Mouse (Mus musculus): ENCODE results near the gene Hoxc12. TPM values are rescaled to one million over a fixed set of nuclear protein-coding genes. Genes with fewer than 3 reads are reported as not detected.

Hoxc12 gene
- total RNA-seq, 2 experiments from 2014 or later, result not detected

DNA sequence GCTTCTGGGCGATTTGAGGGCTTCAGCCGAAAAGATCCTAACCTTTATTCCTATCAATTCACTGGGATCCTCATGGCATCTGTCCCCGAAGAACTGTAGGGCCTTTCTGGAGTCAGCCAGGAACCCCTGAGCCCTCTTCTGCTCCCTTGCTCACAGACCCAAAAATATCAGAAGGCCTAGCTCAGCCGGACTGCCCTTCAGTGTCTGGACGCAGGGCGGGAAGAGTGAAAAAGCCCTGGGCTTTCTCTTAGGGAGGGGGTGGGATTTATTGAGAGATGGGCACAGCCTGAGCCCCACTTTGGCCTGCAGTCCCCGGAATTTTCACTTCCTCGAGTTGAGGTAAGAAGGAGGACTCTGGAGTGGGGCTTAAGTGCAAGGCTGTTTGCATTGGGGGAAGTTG, 26.7 kb downstream of the Hoxc12 start:
- intact Hi-C loops (cut with DNase I), result no loop called here
- DNase-seq (ENCODE audit: low spot score in 2 of 2), result no peak

DNA sequence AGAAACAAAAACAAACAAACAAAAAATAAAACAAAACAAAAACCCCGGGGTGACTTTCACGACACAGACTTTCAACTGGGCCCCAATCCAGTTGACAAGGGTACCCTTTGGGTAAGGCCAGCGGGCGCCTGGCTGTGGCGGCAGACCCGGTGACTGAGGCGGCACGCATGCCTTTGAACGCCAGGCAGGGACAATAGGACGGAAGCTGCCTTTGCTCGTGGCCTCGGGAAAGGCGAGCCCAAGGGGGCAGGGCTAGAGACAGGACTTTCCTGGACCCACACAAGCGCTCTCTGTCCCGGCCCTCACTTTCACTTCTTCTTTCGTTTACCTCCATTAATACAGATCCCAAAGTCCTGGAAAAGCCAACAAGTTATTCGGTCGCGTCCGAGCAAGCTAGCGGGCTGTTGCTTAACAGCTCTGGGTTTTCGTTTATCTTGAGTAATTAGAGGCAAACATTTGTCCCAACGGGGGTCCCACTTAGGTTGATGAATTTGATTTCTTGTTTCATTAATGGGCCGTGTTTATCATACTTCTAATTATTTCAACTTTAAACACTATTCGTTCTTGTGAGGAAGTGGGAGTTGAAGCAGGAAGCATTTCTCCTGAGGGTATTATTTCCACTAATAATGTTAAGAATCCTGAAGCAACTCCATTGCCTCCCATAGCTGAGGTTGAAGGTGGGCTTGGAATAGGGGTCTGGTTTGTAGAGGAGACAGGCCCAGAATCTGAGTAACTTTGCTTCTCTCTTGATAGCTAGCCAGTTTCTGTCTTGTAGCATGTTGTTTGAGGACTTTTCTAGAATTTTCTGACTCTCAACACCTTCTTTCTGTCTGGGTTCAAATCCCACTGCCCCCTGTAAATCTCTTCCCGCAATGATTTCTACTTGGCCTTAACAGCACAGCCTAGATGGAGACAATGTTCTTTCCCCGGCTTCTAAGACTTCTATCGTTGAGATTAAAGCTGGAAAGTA, 27.4 kb downstream of the Hoxc12 start:
- no peak for DNase-seq (ENCODE audit: low spot score in 2 of 2)
- intact Hi-C loops (cut with DNase I), result no loop called here

DNA sequence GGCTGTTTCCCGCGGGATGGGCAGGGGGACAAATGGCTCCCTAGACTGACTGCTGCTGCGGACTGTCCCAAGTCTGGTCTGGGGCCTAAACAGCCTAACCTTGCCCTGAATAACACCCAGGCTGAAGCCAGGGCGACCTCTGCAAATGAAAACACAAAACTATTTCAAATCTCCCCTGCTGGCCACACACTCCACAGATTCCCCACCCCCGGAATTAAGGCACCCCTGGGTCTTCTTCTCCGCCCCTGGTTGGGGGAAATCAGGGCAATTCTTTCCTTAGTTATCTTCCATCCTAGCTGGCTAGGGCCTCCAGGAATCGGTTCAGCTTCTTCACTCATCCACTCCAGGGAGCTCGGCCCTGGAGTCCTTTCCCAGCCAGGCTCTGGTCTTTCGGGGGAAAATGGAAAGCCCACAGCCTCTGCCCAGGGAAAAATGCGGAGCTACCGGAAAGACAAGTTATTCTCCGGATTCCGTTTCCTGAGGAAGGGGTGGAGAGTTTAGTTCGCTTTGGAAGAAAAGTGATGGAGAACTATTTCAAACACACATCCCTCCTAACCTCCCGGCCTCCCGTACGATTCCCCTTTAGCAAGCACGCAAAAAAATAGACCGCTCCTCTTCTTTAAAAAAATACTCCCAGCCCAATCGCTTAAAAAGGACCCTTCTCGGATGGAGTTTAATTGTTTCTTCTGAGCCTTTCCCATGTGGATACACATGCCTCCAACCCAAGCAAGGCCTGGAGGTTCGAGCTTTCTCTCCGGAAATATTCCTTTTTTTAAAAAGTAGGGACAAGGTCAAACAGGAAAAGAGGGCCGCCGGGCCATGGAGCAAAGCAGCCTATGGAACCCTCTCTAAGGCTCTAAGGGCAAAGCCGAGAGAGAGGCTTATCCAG, 28.7 kb downstream of the Hoxc12 start:
- intact Hi-C loops (cut with DNase I), result loop anchor here (5.0 kb wide), 1 partner anchor 62 kb away; no protein-coding TSS in a partner anchor
- no peak for DNase-seq (ENCODE audit: low spot score in 2 of 2)

DNA sequence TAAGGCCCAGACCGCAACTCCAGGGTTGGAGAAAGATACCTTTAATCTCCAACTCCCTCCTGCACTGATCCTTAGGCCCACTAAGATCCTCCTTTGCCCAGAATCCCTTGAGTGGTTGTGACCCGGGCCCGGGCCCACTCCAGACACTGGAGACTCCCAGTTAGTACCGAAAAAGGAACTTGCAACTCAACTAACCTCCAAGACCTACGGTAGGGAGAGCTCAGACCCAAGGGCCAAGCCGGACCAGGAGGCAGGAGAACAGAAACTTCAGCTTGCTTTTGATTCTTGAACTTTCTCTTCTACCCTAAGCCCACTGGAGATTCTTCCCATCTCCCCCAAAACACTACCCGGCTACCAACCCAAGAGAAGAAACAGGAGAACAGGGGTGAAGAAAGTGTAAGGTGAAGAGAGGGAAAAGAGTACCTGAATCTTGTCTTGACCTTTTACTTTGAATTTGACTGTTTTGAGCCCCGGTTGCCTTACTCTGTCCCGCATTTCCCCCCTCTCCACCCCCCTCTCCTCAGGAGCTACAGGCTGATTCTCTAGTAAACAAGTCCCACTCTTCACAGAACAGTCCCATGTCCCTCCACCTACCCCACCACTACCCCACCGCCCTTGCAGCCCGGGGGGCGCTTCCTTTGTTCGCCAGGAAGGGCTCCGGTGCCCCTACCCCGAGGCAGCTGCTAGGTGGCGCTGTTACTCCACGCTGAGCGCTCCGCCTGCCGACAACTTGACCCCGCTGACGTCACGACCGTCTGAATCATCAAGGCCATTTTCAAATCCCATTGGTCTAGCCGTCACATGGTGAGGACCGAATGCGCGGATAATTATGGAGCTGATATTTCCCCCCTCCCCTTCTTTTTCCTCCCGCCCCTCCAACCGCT, 29.6 kb downstream of the Hoxc12 start:
- DNase-seq (ENCODE audit: low spot score in 2 of 2), result no peak
- intact Hi-C loops (cut with DNase I), result loop anchor here (5.0 kb wide), 1 partner anchor 61 kb away; no protein-coding TSS in a partner anchor

DNA sequence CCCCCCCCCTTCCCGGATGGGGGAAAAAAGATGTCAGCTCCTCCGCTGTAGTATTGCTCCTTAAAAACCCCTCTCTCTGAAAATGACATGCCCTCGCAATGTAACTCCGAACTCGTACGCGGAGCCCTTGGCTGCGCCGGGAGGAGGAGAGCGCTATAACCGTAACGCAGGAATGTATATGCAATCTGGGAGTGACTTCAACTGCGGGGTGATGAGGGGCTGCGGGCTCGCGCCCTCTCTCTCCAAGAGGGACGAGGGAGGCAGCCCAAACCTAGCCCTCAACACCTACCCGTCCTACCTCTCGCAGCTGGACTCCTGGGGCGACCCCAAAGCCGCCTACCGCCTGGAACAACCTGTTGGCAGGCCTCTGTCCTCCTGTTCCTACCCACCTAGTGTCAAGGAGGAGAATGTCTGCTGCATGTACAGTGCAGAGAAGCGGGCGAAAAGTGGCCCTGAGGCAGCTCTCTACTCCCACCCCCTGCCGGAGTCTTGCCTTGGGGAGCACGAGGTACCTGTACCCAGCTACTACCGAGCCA, 30.3 kb downstream of the Hoxc12 start, which contains the start of gene Hoxc10:
TSS of gene Hoxc10 (plus strand) at position 21 of the 536 bp plus-strand sequence.
- intact Hi-C loops (cut with DNase I), result loop anchor here (5.0 kb wide), 1 partner anchor 60 kb away; no protein-coding TSS in a partner anchor

DNA sequence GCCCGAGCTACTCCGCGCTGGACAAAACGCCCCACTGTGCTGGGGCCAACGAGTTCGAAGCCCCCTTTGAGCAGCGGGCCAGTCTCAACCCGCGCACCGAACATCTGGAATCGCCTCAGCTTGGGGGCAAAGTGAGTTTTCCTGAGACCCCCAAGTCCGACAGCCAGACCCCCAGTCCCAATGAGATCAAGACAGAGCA, 30.7 kb downstream of the Hoxc12 start, which contains the start of gene Hoxc5:
TSS of gene Hoxc5 (plus strand) at position 132 of the 199 bp plus-strand sequence.
- intact Hi-C loops (cut with DNase I), result loop anchor here (5.0 kb wide), 1 partner anchor 60 kb away; no protein-coding TSS in a partner anchor
- no peak for DNase-seq (ENCODE audit: low spot score in 2 of 2)

More for the DNA sequence above, 30.3 kb downstream of the Hoxc12 start, which contains the start of gene Hoxc10:
- no peak for DNase-seq (ENCODE audit: low spot score in 2 of 2)

DNA sequence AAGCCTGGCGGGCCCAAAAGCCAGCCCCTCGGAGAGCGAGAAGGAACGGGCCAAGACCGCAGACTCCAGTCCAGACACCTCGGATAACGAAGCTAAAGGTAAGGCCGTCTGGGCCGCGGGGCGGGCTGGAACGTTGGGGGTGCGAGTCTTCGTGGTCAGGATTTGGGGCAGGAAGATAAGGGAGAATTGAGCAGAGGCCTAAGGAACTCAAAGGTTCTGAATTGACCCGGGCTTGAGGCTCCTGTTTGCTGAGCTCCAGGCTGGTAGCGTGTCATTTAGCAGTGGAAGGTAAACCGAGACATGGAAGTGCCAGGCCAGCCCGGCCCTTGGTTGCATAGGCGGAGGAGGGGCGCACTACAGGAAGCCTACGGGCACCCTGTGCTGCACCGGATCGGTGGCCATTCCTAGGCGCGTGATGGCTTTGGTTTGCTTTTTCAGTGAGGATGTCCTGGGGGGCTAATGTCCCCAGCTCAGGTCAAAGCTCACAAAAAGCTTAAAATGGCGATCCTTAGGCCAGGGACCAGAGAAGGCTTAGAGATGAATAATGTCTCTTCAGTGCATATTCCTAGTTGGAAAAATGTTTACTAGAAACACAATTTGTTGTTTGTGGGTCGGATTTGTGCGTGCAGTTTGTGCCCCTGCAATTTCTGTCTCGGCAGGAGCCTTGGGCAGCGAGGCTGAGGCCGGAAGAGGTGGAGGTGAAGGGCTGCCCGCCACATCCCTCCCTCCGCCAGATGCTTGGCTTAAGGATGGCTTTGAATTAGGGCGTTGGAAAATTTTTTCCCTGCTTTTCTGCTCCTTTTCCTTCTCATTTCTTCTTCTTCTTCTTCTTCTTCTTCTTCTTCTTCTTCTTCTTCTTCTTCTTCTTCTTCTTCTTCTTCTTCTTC, 31.2 kb downstream of the Hoxc12 start:
- no peak for DNase-seq (ENCODE audit: low spot score in 2 of 2)
- intact Hi-C loops (cut with DNase I), result loop anchor here (5.0 kb wide), 1 partner anchor 60 kb away; no protein-coding TSS in a partner anchor

DNA sequence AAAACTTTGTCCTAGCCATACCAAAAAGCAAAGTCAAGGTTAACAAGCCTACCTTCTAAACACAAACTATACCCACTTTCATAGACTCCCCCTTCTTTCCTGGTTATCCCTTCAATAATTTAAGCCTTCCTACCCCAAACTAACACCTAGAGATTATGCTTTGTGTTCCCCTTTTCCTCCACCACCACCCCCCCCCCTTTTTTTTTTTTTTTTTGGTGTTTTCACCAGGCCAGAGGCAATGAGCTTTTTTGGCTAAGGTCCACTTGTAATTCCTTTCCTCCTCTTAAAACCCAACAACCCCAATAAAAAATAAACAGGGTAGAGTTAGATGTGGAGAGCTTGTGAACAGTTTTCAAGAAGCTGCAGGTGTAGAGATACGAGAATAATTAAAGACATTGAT, 32.7 kb downstream of the Hoxc12 start:
- intact Hi-C loops (cut with DNase I), result loop anchor here (5.0 kb wide), 1 partner anchor 58 kb away; no protein-coding TSS in a partner anchor
- DNase-seq (ENCODE audit: low spot score in 2 of 2), result no peak

DNA sequence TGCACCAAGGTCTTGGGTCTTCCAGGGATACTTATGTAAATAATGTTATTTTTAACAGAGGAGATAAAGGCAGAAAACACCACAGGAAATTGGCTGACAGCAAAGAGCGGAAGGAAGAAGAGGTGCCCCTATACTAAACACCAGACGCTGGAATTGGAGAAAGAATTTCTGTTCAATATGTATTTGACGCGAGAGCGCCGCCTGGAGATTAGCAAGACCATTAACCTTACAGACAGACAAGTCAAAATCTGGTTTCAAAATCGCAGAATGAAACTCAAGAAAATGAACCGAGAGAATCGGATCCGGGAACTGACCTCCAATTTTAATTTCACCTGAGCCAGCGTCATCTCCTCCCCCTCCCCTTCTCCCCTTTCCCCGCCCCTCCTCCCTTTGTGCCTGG, 34.2 kb downstream of the Hoxc12 start:
- no peak for DNase-seq (ENCODE audit: low spot score in 2 of 2)
- intact Hi-C loops (cut with DNase I), result loop anchor here (5.0 kb wide), 2 partner anchors 208 to 273 kb away; no protein-coding TSS in a partner anchor

DNA sequence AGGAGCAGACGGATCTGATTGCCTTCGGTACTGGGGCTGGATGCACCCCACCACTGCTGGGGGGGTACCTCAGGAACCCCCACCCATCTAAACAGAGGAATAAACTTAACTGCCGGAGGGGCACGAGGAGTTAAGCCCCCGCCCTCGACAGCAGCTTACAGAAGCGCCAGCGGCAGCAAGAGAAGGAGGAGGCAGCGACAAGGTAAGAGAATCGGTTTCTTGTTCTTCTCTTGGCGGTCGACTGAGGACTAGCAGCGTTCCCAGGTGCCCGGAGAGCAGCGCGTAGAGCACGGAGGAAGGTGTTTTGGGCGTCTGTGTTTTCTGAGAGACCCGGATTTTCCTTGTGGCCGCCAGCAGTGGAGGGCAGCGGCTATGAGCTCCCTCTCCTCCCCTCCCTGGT, 35.7 kb downstream of the Hoxc12 start:
- no peak for DNase-seq (ENCODE audit: low spot score in 2 of 2)
- intact Hi-C loops (cut with DNase I), result loop anchor here (5.0 kb wide), 2 partner anchors 210 to 275 kb away; no protein-coding TSS in a partner anchor

DNA sequence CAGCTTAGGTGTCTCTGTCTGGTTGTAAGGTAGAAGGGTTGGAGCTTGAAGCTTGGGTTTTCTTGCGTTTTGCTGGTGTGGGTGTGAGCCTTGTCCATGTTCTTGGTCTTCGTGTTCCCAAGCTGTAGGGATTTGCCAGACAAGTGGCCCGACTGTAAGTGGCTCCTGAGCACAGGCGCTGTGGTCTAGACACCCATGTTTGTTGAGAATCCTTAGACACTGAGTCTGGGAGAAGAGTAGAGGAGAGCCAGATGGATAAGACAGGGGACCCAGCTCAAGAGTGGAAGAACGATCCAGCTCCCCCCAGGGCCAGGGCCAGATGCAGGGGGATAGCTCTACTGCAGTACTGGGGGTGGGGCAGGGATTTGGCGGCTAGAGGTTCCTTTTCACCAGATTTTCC, 36.2 kb downstream of the Hoxc12 start:
- no peak for DNase-seq (ENCODE audit: low spot score in 2 of 2)
- intact Hi-C loops (cut with DNase I), result loop anchor here (5.0 kb wide), 2 partner anchors 210 to 275 kb away; no protein-coding TSS in a partner anchor

DNA sequence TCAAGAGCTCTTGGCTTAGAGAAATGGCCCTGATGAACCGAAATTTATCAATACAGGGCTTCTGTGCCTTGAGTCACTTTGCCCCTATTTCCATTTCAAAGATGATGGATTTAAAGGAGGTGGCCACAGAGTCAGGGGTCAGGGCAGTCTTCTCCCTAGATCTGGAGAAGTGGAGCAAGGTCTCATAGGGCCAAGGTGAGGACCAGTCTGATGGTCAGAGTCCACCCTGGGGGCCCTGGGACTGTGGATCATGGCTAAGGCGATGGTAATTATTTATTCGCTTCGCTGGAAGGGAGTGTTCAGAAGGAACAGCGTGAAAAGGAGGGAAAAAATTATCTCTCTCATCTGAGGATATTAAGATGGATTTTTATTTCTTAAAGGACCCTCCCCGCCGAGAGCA, 38.5 kb downstream of the Hoxc12 start:
- intact Hi-C loops (cut with DNase I), result no loop called here
- DNase-seq (ENCODE audit: low spot score in 2 of 2), result no peak

DNA sequence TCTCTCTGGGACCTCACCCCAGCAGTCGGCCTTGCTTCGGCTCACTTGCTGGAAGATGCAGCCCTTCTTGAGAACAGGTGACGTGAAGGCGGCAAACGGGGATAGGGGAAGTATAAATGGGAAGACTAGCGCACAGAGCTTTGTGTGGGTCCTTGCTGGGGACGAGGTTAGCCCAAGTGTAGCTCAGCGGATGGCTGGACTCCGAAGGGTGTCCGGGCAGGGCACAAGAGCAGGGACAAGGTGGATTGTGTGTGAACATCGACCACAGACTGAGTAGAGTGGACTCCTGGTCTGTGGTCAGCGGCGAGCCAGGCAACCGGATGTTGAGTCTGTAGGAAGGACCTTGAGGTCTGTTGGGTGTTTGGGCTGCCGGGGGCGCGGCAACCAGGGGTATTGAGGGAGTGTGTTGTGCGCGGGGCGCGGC, 39.1 kb downstream of the Hoxc12 start:
- no peak for DNase-seq (ENCODE audit: low spot score in 2 of 2)
- intact Hi-C loops (cut with DNase I), result no loop called here

DNA sequence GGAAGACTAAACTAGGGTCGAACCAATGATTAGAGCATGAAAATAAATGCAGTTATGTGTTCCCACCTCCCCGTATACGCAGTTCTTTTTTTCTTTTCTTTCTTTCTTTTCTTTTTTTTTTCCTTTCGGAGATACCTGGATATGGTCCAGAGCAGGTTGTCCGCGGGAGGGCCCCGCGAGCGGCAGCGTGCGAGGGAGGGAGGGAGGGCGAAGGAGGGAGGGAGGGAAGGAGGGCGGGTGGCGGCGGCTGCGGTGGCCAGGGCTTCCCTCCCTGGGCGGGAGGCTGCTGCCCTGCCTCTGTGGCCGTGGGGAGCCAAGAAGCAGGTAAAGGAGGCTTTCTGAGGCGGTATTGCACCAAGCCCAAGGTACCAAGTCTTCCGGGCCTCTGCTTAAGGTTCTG, 39.6 kb downstream of the Hoxc12 start, which contains the start of gene Hoxc9:
TSS of gene Hoxc9 (plus strand) at position 269 of the 400 bp plus-strand sequence.
- intact Hi-C loops (cut with DNase I), result no loop called here
- no peak for DNase-seq (ENCODE audit: low spot score in 2 of 2)

DNA sequence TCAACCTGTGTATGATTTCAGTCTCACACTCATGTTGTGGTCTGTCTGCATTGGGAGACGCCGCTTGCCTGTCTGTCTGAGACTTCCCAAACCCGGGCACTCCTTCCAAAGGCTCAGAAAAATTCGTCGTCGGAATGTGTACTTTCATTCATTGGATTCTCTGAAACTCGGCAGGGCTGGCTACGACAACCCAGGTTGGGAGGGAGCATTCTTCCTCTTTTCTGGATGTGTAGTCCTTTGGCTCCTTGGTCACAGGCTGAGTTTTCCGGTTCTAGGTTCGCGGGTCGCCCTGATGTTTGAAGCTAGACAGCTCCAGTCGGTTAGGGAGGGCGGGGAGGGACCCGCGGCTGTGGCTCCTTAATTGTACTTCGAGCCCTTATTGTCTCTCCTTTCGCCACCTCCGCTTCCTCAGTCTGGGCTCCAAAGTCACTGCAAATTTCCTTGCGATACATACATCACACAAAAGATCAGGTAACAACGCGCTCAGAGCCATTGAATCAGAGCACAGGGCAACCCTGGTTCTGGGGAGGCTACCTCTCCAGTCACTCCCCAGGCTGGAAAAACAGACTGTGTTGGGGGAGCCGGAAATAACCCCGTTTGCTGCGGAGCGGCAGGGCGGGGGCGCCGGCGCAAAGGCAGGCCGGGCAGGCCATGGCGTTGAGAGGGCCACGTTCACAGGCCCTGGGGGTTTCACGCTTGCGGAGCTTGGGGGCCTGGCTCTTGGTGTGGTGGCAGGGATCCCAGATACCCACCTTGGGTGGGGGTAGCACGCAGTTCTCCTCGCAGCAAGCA, 40.3 kb downstream of the Hoxc12 start:
- DNase-seq (ENCODE audit: low spot score in 2 of 2), result no peak
- intact Hi-C loops (cut with DNase I), result no loop called here

DNA sequence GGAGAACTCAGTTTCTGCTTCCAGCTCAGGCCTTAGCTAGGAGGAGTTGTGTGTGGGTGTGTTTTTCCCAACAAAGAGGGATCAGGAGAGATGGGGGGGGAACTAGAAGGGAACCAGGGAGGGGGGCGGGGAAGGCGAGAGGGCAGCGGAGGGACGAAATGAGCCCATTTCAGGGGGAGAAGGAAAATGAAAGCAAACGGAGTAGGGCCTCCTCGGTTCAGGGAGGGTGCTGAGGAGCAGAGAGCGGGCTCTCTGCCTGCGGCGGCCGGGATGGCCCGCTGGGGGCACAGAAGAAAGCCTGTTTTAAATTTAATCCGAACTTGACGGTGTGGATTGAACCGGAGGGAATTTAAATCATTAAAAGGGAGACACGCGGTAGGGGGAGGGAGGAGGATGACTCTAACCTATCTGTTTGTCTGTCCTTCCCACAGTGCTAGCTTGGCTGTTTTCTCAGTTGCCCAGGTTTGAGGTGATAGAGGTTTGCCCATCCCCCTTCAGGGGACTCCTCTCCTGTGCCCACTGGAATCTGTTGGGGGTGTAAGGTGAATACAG, 40.9 kb downstream of the Hoxc12 start:
- no peak for DNase-seq (ENCODE audit: low spot score in 2 of 2)
- intact Hi-C loops (cut with DNase I), result no loop called here

Measured in left cerebral cortex, postnatal 36 days (tissue).